Mouse (Mus musculus): Measurements from ENCODE around the gene Cdc42. TPM values are rescaled to one million over a fixed set of nuclear protein-coding genes. Genes with fewer than 3 reads are reported as not detected.

Cdc42 gene
- polyA plus RNA-seq (2012) = 12.2 and 17.0 TPM in 2 replicates

- TF ChIP-seq GATA1 (IDR thresholded peaks at IDR 0.05; ENCODE audit: low read length) = no peak
Observed at GRCm38 (mm10) chr4:137357517-137358254, at the start of gene Cdc42. Cdc42 (minus strand) TSS chr4:137357720.

GRCm38 (mm10) chr4:137405571-137405970 is 48.1 kb upstream of the Cdc42 start:
- TF ChIP-seq GATA1 (IDR thresholded peaks at IDR 0.05; ENCODE audit: low read length) = no peak

GRCm38 (mm10) chr4:137396641-137397525 is 39.4 kb upstream of the Cdc42 start:
- TF ChIP-seq GATA1 (IDR thresholded peaks at IDR 0.05; ENCODE audit: low read length) = no peak

GRCm38 (mm10) chr4:137393378-137394135 is 36.0 kb upstream of the Cdc42 start:
- TF ChIP-seq GATA1 (IDR thresholded peaks at IDR 0.05; ENCODE audit: low read length) = no peak

GRCm38 (mm10) chr4:137392874-137393273 is 35.4 kb upstream of the Cdc42 start:
- TF ChIP-seq GATA1 (IDR thresholded peaks at IDR 0.05; ENCODE audit: low read length) = no peak

- TF ChIP-seq GATA1 (IDR thresholded peaks at IDR 0.05; ENCODE audit: low read length) = no peak
Observed at GRCm38 (mm10) chr4:137391287-137391686, 33.8 kb upstream of the Cdc42 start.

DNA sequence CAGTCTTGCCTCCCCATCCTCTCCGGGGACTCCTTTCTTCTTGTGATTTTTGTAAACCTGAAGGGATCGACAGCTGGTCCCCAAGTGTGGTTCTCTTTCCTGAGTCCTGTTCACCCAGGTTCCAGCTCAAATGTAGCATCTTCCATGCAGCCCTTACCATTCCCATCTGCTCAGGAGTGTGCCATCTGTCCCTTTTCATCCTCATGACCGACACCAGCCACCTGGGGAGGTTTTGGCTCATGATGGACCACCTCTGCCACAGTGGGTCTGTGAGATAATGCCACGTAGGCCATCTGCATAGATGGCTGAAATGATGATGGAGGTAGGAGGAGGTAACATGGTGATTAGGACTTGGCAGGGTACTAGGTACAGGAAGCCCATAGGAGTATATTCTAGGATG is 32.7 kb upstream of the Cdc42 start:
- TF ChIP-seq GATA1 (IDR thresholded peaks at IDR 0.05; ENCODE audit: low read length) = no peak

- no peak for TF ChIP-seq GATA1 (IDR thresholded peaks at IDR 0.05; ENCODE audit: low read length)
Observed at GRCm38 (mm10) chr4:137388983-137389382, 31.5 kb upstream of the Cdc42 start.

GRCm38 (mm10) chr4:137388059-137388794 is 30.7 kb upstream of the Cdc42 start:
- no peak for TF ChIP-seq GATA1 (IDR thresholded peaks at IDR 0.05; ENCODE audit: low read length)

DNA sequence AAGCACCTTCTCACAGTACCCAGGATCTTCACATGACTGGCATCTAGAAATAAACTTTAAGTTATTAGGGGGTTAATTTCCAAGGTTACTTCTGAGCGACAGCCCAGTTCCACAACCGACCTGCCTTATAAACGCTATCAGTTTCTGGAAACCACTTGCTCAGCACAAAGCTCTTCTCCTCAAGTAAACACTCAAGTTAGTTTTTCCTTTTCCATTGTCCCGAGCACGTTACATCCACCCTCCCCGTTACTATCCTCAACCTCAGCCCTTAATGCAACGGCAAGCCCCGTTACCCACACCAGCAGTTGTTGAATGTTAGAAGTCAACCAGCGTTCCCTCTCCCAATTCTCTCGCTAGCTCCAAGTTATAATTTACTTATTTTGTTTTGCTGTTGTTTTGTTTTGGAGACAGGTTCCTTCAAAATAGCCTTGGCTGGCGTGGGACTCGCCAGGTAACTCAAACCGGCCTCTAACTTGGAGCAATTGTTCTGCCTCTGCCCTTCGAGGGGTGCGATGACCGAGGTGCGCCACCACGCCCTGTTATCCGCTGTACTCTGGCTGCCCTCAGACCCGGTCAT is 30.1 kb upstream of the Cdc42 start:
- no peak for TF ChIP-seq GATA1 (IDR thresholded peaks at IDR 0.05; ENCODE audit: low read length)

DNA sequence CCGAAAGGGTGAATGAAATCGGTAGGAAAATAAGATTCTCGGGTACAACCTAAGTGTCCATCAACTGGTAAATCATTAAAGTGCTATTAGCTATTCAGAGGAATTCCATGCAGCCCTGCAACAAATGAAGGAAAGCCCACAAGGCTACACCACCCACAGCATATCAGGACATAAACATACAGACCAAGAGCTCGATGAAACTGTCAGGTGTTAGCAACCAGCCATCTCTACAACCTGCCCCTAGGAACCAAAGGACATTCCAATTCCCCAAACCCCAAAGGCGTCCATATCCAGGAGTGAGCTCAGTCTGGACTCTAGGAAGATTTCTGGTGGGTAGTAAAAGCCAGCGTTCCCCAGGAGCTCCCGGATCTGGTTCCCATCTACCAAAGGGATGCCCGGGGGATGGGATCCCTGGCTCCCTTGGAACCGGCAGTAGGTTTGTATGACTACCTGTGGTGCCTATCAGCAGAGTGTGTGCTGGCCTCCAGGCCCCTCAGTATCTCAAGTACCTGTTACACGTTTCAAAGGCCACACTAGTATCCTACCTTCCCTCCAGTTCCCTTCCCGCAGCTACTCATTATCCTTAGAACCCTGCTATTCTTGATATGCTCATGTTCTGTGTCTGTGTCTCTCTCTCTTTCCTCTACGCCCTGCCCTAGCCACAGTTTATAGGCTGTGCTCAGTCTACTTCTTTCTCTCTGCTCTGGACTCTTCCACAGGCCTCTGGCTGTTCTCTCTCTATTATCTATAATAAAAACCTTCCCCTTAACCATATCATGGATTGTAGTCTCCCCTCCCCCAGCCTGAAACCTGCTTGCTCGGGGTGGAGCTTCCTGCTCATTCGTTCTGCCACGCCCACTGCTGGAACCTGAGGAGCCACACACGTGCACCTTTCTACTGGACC is 23.4 kb upstream of the Cdc42 start:
- TF ChIP-seq GATA1 (IDR thresholded peaks at IDR 0.05; ENCODE audit: low read length) = no peak

DNA sequence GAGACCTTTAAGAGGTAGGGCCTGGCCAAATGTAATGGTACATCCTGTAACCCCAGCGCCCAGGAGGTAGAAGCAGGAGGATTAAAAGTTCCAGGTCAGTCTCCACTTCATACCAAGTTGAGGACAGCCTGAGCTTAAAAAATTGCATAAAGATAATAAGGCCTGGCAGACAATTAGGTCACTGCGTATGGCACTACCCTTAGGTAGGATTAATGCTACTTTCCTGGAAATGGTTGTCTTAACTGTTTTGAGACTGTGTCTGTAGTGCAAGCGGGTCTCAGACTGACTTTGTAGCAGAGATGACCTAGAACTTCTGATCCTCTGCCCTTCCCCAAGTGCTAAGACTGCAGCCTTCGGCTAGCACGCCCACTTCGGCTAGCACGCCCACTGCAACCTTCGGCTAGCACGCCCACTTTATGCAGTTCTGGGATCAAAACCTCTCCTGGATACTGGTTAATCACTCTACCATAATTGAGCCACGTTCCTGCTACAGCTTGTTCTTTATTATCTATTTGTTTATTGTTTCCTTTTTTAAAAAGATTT is 22.3 kb upstream of the Cdc42 start:
- no peak for TF ChIP-seq GATA1 (IDR thresholded peaks at IDR 0.05; ENCODE audit: low read length)

DNA sequence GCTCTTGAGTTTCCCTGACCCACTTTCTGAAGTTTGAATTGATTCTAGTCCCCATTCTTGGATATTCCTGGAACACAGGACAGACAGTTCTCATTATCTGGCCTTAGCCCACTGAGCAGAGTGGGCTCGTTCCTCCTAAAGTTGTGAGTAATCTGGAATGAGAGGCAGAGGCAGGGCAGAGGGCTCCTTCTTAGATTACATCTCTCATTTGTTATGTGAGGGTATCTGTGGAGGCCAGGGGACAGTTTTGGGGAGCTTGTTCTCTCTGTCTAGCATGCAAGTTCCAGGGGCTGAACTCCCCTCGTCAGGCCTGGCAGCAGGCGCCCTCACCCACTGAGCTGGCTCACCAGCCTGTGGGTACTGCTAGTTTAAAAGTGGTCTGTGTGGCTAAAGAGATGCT is 21.6 kb upstream of the Cdc42 start:
- no peak for TF ChIP-seq GATA1 (IDR thresholded peaks at IDR 0.05; ENCODE audit: low read length)

All from G1E-ER4 (cell line).